Mouse (Mus musculus) testis, adult 2 months (tissue): ENCODE results near the gene Apopt1. TPM values are rescaled to one million over a fixed set of nuclear protein-coding genes. Genes with fewer than 3 reads are reported as not detected.
A peak's percentile ranks its signal among the peaks of the same experiment; 100 is the strongest.
"Not testable (repeated sequence)": the region's sequence is repeated elsewhere in the genome, so short reads cannot be mapped to it uniquely, and the experiment has no call there.

Source experiments
- H3K27ac ChIP-seq: fragments of 200-500 bp; 2 replicates; pipeline ENCODE4 v1.5.1; 2012; ENCODE audit warnings: low read depth, low read length; ENCODE audit not compliant: control insufficient read depth, insufficient read depth
- H3K27me3 ChIP-seq: fragments of 200-500 bp; 2 replicates; pipeline ENCODE4 v1.6.1; 2012; ENCODE audit warnings: mild to moderate bottlenecking, low read length, moderate library complexity; ENCODE audit not compliant: control insufficient read depth, insufficient read depth
- H3K36me3 ChIP-seq: fragments of 200-500 bp; 2 replicates; pipeline ENCODE4 v1.6.1; 2012; ENCODE audit warnings: mild to moderate bottlenecking, low read length; ENCODE audit not compliant: control insufficient read depth, insufficient read depth
- H3K4me1 ChIP-seq: fragments of 200-500 bp; 2 replicates; pipeline ENCODE4 v1.6.1; 2012; ENCODE audit warnings: low read length; ENCODE audit not compliant: control insufficient read depth, insufficient read depth
- H3K4me3 ChIP-seq: fragments of 200-500 bp; 2 replicates; pipeline ENCODE4 v1.5.1; 2012; ENCODE audit warnings: low read depth, mild to moderate bottlenecking, low read length, moderate library complexity, mixed read lengths; ENCODE audit not compliant: control insufficient read depth
- CTCF ChIP-seq: fragments of 200-500 bp; IDR thresholded peaks from 2 replicates; pipeline ENCODE4 v1.5.1; 2012; ENCODE audit warnings: low read depth, mild to moderate bottlenecking, inconsistent platforms, low read length, moderate library complexity; ENCODE audit not compliant: control insufficient read depth, insufficient read depth, insufficient replicate concordance
- POLR2A ChIP-seq: fragments of 200-500 bp; IDR thresholded peaks from 2 replicates; pipeline ENCODE4 v1.6.1; 2012; ENCODE audit warnings: low read depth, mild to moderate bottlenecking, inconsistent platforms, low read length, moderate library complexity; ENCODE audit not compliant: control insufficient read depth
- polyA plus RNA-seq: library from polyadenylated mRNA; depleted of rRNA; stranded (reverse); fragments of >200 nt; gene quantifications from 2 replicates; pipeline ENCODE4 v1.2.3, GENCODE M21; 2012

The Apopt1 gene
- polyA plus RNA-seq, 1 experiment: 39.9 TPM

- Histone ChIP-seq H3K4me3 (no peak overlapping the region), H3K4me1 (peaks cover 2% of the 10 kb centered on the region; the same call in 1 of the 2 replicates), H3K27ac (no peak overlapping the region), H3K36me3 (no peaks in the 10 kb centered on the region), H3K27me3 (no peaks in the 10 kb centered on the region)
- TF ChIP-seq CTCF (no peak), POLR2A (no peak)
Measured at GRCm38 (mm10) chr12:111725338-111726121, 12.5 kb downstream of the Apopt1 start.

- Histone ChIP-seq H3K4me1 (peaks cover 2% of the 10 kb centered on the region; the same call in 1 of the 2 replicates), H3K27ac (no peak overlapping the region), H3K36me3 (no peaks in the 10 kb centered on the region), H3K4me3 (no peak overlapping the region), H3K27me3 (no peaks in the 10 kb centered on the region)
- TF ChIP-seq CTCF (no peak), POLR2A (no peak)
Measured at GRCm38 (mm10) chr12:111726122-111726463, 13.0 kb downstream of the Apopt1 start.

- TF ChIP-seq CTCF (no peak), POLR2A (no peak)
- H3K4me3 ChIP-seq: no peak overlapping the region
- no peaks in the 10 kb centered on the region for H3K27me3 ChIP-seq
- H3K4me1 ChIP-seq: peaks cover 5% of the 10 kb centered on the region
- H3K27ac ChIP-seq: no peak overlapping the region
- H3K36me3 ChIP-seq: no peaks in the 10 kb centered on the region
Measured at GRCm38 (mm10) chr12:111727956-111728355, 14.9 kb downstream of the Apopt1 start.

- H3K4me3 ChIP-seq: no peak overlapping the region
- no peaks in the 10 kb centered on the region for H3K27me3 ChIP-seq
- H3K36me3 ChIP-seq: no peaks in the 10 kb centered on the region
- peaks cover 5% of the 10 kb centered on the region for H3K4me1 ChIP-seq
- no peak overlapping the region; the same call in 1 of the 2 replicates for H3K27ac ChIP-seq
- TF ChIP-seq CTCF (peak; percentile 83; the same call in 1 of the 2 replicates), POLR2A (no peak)
Measured at GRCm38 (mm10) chr12:111731822-111732807, 19.1 kb downstream of the Apopt1 start.

- TF ChIP-seq POLR2A: no peak
- TF ChIP-seq CTCF: no peak
- Histone ChIP-seq H3K36me3 (no peaks in the 10 kb centered on the region), H3K27ac (no peak overlapping the region), H3K27me3 (no peaks in the 10 kb centered on the region), H3K4me3 (no peak overlapping the region), H3K4me1 (peaks cover 3% of the 10 kb centered on the region; the same call in 1 of the 2 replicates)
Measured at GRCm38 (mm10) chr12:111732921-111733320, 19.9 kb downstream of the Apopt1 start.

GRCm38 (mm10) chr12:111734912-111735311, 21.9 kb downstream of the Apopt1 start:
- H3K36me3 ChIP-seq: no peaks in the 10 kb centered on the region
- H3K4me1 ChIP-seq: peaks cover 3% of the 10 kb centered on the region; the same call in 1 of the 2 replicates
- H3K27ac ChIP-seq: no peak overlapping the region
- no peak overlapping the region for H3K4me3 ChIP-seq
- H3K27me3 ChIP-seq: no peaks in the 10 kb centered on the region
- TF ChIP-seq CTCF: no peak
- no peak for TF ChIP-seq POLR2A

GRCm38 (mm10) chr12:111736676-111737075, 23.6 kb downstream of the Apopt1 start:
- H3K4me1 ChIP-seq, H3K27ac ChIP-seq, H3K27me3 ChIP-seq, H3K36me3 ChIP-seq, H3K4me3 ChIP-seq: not testable (repeated sequence)
